Mouse (Mus musculus) embryo, embryonic 11.5 days (tissue): ENCODE data around the gene Med8.

Source experiments
- DNase-seq: peaks from one replicate; pipeline ENCODE4 v3.0.0-alpha.2; 2012; ENCODE audit warnings: low read depth, low spot score

Med8 gene

DNA sequence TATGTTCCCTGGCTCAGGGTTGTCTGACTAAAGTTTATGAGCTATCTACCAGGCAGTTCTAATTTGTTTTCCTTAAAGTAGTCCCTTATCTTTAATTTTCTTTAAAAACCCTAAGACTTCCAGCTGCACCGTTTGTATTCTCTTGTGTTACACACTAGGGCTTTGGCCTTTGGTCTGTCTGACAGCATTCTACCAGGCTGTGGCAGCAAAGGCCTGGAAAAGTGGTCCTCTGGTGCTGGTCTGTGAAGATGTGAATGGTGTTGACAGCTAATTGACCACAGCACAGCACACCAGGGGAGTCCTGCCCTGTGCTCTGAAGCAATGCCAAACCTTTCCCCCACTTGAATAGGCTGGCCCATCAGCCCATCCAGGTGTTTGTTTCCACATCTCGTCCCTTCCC is 6.6 kb downstream of the Med8 start:
- DNase-seq: no peak

DNA sequence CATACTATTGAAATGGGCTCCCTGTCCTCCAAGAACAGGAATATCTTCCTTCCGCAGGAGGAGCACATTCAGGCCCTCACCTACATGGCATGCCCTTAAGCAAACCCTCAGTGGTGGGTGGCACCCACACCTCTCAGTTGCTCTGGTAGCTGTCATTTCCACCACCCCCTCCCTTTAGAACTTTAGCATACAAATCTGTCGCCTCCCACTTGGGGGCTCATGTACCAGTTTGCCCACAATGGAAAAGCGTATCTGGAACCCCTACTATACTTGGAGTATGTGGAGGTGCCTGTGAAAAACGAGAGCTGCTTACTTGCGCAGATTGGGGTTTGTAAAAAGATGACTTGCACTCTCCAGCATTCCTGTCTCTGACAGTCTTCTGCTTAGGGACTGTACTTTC is 7.2 kb downstream of the Med8 start:
- DNase-seq: no peak

DNA sequence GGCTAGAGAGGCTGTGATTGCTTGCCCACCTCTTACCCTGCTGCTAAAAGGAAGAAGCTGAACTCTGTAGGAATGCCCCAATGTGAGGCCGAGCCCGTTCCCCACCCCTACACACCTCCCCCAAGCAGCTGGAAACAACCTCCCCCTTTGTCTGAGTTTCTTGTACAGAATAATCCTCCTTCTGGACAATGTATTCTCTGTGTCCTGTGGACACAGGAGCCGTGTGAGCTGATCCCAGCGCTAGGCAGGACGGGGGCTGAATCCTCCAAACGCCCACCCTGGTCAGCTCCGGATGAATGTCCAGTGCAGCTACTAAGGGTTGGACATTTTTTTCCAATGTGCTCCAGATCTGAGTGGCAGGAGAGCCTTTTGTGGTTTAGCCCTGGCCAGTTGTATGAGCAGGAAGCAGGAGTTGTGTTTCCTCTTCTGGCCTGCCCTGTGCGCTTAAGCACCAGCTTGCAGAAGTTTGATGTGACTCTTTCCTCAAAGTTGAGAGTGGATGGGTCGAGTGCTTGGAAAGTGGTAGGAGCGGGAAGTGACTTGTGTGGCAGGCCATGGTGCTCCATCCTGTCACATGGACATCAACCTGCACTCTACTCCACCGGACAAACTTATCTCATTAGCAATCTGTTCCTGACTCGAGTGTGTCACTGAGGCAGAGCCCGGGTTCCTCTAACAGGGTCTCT is 8.1 kb downstream of the Med8 start:
- DNase-seq: no peak

DNA sequence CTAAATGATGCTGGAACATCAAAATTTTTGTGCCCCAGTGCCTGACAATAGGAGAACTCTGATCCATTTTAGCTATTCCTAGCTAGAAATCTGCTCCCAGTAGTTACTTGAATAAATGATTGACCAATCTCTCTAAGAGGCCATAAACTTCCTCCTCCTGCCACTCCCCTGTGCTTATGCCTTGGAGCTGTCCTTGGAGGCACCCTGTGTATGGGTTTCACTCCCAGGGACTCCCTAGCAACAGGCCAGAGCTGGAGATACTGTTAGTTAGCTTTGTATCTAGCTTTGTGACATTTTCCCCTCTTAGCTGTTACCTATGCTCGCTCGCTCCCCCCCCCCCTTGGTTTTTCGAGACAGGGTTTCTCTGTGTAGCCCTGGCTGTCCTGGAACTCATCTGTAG is 12.2 kb downstream of the Med8 start:
- DNase-seq: no peak

DNA sequence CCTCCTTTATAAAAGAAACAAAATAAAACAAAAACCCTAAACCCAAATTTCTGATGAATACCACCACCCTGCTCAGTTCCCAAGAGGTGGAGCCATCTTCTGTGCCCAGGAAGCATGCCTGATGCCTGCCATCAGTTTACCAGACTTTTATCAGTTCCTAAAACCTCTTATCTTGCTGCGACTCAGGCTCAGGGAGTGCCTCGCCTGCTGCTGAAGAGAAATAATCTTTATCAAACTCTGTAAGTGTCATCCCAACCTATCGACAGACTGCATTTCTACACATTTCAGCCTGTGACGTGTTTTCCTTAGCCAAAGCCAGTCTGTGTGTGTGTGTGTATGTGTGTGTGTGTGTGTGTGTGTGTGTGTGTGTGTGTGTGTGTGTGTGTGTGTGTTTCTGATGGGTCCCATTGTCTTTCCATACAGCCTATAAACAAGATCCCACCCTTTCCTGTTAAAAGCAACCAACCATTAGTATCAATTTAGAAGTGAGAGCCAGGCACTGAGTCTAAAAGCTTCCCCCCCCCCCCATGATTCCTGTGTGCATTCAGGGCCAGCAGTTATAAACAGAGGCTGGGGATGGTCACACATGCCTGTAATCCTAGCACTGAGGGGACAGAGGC is 15.5 kb downstream of the Med8 start:
- DNase-seq: no peak

DNA sequence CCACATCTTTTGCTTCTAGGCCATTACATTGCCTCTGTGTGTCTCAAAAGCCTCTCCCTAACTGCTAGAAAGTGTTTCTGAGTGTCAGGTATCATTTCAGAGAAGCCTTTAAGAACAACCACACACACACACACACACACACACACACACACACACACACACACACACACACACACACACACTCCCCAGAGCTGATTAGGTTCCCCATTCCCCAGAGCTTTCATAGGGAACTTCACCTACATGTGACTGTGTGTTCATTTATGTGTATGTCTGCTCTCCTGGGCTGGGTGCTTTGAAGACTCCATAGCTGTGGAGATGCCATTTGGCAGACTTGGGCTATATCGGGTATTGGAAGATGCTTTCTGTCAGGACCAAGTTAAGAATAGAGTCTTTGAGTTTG is 16.2 kb downstream of the Med8 start:
- DNase-seq: no peak

DNA sequence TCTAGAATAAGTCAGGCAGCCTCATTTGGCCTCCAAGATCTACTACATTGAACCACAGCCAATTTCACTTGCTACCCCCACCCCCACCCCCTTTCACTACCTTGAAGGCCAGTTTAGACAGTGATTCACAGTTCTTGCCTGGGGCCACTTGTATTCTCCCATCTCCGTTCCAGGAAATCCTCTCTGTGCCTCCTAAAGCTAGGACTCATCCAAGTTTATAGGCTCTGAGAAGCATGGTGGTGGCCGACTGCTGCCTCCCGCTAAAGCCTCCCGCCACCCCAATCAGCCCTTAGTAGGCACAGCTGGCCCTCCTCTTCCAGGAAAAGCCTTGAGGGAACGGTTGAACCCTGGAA is 18.3 kb downstream of the Med8 start:
- no peak for DNase-seq

DNA sequence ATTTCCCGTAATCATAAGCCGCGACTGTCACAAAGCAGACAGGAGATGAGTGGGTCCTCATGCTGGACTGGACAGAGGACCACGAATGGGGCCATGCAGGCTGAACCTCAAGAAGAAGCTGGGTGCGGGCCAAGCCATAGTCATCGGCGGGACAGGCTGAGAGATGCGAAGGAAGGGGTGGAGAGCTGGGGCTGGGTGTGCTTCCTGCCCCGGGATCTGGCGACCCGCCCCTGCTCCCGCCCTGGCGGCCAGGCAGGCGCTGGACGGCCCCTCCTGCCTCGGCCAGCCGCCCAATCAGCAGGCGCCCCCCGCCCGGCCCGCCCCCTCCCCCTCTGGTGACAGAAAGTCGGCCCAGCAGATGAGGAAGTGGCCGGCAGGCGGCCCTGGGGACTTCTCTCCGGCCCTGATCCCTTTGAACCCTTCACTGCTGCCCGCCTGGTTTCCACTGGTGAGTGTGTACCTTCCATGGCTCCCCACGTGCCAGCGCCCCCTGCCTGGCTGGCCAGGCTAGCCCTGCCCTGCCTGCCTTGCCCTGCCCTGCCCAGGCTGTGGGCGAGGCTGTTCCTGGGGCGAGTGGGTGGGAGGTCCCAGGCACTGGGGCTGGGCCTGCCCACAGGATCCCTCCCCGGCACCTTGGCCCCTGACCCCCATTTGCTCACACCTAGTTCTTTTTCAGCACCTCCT is 18.8 kb downstream of the Med8 start, which contains the start of gene Elovl1:
Elovl1 (plus strand) TSS at position 326 of the 684 bp plus-strand sequence.
- DNase-seq: peak; percentile 77

DNA sequence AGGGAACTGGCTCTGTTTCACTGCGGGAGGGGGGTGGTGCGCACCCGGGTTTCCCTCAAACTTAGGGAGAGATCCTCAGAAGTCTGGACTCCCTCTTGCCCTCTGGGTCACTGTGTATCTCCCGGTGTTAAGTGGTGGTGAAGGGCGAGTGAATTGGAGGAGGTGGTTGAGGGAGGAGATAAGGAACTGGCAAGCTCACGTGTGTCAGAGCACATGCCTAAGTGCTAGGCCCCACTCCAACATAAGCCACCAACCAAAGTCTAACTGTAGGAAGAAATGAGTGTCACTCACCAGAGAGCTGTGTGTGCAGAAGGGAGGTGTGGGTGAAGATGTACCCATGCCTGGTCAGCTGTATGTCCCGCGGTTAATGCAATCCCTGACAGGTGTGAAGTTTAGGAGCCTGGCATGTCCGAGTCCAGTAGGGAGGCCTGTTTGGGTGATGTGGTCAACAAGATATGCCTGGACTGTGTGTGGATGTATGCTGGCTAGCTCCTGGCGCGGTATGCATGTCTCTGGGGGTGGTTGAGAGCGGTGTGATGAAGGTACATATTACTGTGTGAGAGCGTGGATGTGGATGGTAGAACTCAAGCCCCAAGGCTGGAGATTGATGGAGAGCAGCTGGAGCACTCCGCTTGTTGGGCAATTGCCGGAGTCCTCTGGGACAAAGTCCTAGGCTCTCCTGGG is 19.5 kb downstream of the Med8 start:
- no peak for DNase-seq

DNA sequence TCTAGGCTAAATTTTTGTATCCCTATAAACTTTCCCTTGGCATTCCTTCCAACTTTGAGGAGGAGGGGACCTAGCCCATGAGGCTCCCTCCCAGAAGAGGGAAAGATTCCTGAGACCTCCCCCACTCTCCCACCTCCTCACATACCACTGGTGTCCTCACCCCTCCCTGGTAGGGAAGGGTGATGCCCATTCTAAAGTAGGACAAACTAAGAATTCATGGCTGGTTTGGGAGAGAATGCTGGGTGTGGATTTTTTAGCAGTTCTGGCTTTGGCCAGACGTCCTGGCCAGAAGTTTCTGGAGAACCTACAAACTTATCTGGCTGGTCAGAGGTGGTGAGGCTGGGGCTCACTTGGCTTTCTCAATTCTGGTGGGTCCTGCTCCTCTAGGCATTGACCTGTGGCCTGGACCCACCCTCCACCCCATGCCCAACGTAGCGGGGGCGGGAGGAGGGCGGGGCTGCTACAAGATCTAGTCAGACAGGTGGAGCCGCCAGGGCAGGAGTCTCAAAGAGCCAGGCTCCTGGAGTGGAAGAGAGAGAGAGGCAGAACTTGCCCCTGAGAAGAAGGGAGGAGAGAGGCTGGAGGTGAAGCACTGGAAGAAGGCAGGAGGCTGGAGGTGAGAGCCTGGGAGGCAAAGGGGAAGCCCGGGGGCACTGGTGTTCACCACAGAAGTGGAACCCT is 20.2 kb downstream of the Med8 start:
- no peak for DNase-seq

DNA sequence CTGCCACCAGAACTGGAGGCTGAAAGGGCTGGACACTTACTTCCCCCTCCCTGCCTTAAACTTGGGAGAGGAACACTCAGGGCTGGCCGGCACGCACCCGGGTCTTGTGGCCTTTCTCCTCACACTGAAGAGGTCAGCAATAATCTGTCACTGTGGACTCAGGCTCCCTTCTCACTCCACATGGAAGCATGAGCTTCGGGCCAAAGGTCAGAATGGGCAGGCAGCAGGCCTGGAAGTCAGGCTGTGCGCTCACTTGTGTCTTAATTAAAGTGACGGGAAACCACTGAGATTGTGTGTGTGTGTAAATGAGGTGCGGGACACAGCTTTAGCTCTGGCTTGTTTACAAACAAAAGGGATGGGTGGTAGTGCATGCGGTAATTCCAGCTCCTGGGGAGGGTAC is 23.2 kb downstream of the Med8 start:
- DNase-seq: no peak

DNA sequence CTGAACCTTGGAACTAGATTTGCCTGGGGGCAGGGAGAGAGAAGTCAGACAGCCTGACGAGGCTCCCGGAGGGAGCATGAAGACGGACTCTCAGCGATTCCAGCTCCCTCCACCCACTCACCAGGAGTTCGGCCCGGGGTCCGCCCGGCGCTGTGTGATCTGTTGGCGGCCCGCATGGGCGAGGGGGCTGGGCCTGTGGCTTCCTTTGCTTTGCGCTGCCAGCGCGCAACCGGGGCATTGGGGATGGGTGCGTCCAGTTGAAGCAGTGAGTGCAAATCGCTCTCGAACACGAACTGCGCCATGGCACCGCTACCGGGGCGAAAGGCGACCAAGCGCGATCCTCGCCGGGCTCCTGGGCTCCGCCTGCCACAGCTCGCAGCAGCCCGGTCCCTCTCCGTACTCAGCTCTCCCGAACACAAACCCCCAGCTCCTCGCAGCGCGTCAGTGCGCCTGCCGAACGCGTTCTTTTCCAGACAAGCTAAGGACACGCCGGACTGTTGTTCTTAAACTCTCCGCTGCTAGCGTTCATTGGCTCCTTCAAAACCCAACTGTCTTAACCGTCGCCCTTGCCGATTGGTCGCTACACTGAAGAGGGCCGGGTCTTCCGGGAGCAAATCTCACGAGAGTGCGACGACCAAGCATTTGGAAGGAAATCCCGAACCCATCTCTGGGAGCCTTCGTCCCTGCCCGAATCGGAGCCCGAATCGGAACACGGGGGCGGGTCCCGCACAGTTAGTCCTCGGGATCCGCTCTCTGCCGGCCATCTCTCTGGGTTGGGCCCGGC is 27.9 kb downstream of the Med8 start, which contains the start of gene Cdc20:
Cdc20 (minus strand) TSS at position 533 of the 784 bp plus-strand sequence.
- DNase-seq: peak; percentile 92

DNA sequence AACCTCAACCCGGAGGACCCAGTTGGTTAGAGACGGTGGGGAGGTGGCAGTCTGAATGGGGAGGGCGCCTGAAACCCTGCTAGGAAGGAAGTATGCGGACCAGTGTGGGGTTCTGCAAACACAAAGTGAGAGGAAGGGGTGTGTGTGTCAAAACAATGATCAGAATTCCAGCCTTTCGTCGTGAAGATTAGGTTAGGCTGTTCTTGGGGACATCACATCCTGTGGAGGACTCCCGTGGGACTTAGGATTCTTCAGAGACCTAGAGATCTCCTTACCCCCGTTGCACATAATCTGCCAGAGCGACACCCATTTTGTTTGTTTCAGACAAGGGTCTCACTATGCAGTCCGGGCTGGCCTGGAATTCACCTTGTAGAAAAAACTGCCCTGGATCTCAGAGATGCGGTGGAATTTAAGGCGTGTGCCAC is 28.7 kb downstream of the Med8 start:
- DNase-seq: no peak

DNA sequence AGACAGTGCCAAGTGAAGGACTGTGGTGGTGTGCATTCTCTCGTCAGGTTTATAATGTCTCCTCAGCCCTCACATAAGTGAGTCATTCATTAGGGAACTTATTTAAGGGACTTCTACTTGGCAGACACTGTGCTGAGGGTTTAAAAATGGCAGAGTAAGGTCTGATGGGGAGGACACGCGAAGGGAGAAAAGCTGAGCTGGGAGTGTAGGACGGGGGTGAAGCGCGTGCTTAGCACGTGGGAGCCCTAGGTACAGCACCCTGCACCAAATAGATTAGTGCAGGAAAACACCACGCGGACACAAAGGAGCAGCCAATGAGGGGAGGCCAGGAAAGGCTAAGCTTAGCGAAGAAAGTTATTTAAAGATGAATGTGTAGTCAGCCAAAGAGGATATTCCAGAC is 36.0 kb downstream of the Med8 start:
- DNase-seq: no peak

DNA sequence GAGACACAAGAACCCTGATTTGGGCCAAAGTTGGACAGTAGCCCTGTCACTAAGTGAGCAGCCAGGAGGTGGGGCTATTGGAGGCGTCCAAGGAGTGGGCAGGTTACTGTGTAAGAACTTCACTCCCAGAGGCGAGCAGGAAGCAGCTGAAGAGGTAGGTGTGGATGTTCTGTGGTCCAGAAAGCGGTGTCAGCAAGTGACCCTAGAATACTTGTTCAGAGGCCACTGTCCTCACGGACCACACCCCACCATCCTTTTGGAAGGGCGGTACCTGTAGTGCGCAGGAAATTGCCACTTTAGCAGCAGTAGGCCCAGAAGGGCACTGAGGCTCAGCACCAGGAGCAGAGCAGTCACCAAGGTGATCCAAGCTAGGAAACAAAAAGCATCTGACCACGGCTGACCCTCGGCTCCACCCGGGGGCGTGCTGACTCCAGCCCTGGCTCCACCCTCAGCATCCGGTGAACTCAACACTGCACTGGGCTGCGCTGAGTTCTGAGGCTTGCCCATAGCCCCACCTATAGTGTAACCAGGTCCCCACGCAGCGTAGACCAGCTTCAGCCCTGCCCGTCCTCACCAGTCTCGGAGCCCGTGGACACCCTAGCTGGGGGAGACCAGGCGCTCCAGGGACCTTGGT is 36.8 kb downstream of the Med8 start:
- DNase-seq: no peak

DNA sequence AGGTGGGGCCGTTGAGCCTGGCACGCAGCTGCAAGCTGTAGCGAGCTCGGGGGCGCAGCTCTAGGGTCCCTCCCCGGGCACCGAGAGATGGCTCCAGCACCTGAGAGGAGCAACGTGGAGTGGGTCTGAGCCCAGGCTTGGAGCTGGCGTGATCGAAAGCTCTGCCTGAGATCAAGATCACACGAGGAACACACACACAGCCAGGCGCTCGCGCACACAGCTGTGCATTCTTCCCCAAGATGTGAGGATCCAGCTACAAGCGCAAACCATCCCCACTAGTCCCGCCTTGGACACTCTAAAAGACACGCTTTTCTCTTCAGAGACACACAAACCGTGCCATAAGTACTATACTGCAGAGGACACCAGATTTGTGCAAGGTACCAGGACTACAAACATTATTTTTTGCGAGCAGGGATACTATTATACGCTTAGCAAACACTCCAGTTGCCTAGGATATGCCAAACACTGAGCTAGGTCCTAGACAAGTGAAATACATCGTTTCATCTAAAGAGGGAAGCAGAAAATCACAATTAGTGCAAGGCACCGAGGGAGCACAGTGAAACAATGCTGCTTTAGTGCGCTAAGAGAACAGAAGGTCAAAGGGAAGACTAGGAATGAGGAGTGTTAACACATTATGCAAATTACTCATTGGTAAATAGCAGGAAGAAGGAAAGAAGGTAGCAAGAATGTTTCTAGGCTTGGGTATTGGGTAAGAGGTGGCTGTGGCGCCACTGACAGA is 37.4 kb downstream of the Med8 start:
- DNase-seq: no peak

DNA sequence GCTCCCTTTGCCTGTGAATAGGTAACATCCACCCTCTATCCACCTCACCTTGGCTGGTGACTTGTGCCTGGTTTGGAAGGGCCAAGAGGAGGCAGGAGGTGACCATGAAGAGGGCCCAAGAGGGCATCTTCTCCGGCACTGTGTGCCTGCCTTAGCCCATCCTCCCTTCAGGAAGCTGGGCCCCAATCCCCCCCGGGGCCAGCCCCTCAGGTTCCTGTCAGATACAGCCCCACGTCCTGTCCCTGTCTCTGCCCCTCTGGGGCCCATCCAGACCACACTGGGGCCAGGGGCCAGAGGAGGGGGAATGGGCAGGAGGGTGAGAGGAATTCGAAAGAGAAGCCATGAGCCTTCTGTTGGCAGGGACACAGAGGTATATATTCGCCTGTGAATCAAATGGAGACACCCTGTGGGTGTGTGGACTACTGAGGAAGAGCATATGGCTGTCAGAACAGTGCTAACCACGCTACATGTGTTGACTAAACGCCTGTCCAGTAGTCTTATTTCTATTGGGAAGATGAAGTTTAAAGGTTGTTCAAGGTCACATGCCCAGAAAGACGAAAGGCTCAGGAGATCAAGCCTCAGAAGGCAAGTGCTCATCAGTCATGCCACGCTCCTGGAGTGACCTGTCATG is 48.3 kb downstream of the Med8 start, which contains the start of gene Mpl:
Mpl (minus strand) TSS at position 169 of the 631 bp plus-strand sequence.
- no peak for DNase-seq

DNA sequence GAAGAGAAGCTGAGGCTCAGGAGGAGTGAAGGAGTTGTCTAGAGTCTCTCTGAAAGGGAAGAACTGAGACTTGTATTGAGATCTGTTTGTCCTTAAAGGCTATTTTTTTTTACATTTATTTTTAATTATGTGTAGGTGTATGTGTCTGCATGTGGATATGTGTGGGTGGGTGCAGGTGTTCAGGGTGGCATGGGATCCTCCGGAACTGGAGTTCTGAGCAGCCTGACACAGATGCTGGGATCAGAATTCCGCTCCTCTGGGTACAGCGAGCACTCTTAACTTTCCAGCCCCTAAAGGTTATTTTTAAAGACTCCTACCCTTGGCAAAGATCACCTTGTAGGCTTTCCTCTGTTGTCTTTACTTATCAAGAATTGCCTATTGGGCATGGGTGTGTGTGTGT is 55.8 kb downstream of the Med8 start:
- no peak for DNase-seq
